Mouse (Mus musculus) granulocyte monocyte progenitor cell, adult 5-6 weeks (primary cell): ENCODE measurements around the gene Lca5. TPM values are rescaled to one million over a fixed set of nuclear protein-coding genes. Genes with fewer than 3 reads are reported as not detected.

Source experiments
- ATAC-seq: replicated peaks from 2 replicates; pipeline ENCODE4 v1.8.0; 2016; ENCODE audit warnings: mild to moderate bottlenecking, moderate TSS enrichment, inconsistent platforms; ENCODE audit not compliant: poor library complexity, severe bottlenecking
- total RNA-seq, 2 experiments: library from RNA; stranded (forward) in 1 of 2; stranded (reverse) in 1 of 2; fragments of 200-712, 200-1000 nt in 1 of 2; fragments of >200 nt in 1 of 2; fragmentation: Nextera tagmentation in 1 of 2; gene quantifications; 2 replicates each; pipeline ENCODE4 v1.2.3; 2014 to 2017

Gene Lca5
- total RNA-seq, 2 experiments from 2014 or later: 0.82 TPM; not detected in 1

DNA sequence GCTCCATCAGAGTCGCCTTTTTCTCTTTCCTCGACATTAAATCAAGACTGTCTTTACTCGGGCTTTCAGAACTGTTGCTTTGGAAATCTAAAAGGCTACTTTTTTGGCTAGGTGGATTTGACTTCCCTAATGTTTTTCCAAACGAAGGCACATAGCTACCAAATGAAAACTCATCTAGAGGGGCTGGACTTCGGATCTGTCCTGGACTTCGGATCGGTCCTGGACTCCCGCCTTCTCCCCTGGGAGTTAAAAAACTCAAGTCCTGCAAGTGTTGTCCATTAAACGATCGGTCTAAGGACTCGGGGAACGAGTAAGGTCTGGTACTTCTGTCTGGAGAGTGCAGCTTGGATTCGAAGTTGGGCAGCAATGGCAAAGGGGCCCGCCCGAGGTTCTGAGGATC lies 45.5 kb downstream of the Lca5 start:
- ATAC-seq: no peak

DNA sequence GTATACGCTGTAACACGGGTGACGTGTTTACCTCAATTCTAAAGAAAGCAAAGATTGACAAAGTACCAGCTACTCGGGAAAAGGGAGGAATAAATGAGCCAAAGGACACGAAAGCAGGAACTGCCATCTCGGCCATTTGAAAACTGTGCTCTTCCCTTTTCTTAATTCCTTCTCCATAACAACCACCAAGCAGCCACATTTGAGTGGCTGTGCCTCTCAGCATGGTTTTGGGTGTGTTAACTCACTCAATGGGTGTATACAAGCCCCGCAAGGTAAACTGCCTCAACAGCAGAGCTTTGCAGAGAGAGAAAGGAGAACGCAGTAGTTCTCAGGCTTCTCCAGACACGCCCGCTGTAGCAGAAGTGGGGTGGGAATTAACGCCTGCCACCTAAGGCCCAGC lies 48.9 kb downstream of the Lca5 start:
- ATAC-seq: peak; percentile 52

DNA sequence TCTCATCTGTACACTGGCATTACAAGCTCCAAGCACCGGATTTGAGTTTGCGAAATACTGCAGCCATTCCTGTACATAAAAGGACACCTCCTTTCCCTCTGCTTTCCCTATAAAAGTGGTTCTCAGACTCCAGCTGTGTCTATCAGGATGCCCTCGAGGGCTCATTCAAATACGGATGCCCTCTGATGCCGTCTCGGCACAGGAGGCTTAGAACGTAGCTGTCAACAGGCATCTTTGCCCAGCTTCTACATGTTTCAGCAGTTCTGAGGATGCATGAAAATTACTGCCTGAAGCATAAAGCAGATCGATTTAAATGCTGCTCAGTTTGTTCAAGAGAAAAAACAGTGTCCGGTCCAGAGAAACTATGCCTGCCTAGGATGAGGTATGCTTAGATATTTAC lies 51.4 kb downstream of the Lca5 start:
- no peak for ATAC-seq

DNA sequence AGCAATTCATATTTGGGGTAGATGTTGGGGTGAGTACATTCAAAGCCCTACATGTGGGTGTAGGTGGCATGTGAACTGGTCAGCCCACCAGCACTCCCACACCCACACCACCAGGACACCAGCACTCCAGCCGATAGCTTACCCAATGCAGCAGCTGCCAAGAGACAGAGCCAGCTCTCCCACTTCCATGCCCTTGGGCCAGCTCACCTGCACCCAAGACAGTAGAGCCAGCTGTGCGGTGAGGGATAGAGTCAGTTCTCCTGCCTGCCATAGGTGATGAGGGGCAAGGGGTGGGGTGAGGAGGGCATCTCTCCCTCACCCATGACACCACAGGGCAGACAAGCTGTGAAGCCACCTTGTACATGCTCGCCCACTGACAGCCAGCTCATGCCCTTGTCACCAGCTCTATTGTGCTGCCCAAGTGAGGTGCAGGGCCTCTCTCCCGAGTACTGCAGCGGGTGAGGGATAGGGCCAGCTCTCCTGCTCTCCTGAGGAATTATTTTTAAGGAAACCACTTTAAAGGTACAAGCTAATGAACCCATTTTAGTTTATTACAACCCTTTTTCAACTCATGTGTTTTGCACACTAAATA lies 54.6 kb downstream of the Lca5 start:
- no peak for ATAC-seq

DNA sequence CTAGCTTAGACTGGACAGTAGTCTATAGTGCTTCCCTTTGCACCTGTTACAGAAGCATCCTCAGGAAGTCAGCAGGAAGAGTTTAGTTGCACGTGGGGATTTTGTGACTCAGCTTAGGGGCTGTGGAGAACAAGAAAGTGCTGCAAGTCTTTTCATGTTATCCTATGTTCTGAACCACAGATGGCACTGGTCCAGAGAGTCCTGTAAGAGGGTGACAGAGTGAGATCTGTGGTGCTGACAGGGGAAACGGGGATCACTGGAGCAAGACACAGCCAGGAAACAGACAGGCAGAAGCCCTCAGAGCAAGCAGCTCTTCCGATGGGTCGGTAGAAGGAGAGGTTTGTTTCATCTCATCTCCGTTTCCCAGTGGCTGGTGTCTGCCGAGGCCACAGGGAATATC lies 55.6 kb downstream of the Lca5 start:
- ATAC-seq: peak; percentile 18; the same call in 1 of the 2 replicates

DNA sequence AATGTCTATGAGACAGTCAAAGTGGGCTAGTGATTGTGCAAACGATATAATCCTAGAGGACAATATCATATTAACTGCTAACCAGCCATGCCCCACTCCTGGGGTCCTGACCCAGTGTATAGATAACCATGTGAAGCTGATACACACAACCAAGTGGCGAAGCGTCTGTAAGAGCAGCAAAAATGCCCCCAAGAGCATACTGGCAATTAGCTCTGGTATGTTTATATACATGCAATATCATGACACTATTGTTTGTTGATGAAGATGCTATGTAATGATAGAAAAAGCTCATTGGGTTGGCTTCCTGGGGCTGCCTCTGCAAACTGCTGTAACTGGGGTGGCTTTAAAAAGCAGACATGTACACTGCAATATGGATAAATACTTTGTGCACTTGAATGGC lies 57.7 kb downstream of the Lca5 start:
- no peak for ATAC-seq

DNA sequence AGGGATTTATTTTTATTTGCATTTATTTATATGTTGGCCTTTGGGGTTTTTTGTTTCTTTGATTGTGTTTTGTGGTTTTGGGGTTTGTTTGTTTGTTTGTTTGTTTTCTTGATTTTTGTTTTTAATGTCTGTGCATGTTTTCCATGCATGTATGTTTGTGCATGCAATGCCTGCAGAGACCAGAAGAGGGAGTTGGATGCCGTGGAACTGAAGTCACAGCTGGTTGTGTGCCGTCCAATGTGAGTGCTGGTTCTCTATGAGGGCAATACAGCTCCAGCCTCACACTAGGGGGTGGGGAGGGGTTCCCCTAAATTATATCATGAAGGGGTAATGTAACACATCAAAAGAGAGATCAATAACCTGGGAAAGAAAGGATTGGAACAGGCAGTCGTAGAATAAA lies 58.2 kb downstream of the Lca5 start:
- peak; percentile 80 for ATAC-seq

DNA sequence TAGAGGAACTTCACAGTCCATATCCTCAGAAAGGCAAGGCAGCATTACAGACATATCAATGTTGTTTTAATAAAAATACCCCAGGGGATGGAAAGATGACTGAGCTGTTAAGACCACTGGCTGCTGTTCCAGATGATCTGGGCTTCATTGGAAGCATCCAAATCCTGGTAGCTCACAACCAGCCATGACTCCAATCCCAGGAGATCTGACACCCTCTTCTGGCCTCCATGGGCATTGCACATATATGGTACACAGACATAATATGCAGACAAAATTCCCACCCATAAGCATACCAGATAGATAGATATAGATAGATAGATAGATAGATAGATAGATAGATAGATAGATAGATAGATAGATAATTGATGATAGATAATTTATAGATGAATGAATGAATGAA lies 59.6 kb downstream of the Lca5 start:
- peak; percentile 54; the same call in 1 of the 2 replicates for ATAC-seq

DNA sequence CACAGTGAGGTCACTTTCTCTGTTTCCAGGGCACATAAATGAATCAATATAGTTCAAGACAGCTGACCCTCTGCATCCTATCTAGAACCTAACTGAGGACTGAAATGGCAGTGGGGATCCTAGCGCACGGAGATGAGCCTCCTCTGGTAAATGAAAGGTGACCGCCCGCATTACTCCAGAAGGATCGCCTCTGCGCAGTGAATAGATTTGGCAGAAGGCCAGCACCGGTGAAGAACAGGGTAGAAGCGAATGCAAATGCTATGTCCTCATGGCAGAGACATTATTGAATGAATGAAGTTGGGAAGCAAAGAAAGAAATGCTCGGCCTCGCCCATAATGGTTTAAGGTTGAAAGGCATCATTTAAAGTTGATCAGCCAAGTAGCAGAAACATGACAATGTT lies 61.3 kb downstream of the Lca5 start:
- ATAC-seq: no peak

DNA sequence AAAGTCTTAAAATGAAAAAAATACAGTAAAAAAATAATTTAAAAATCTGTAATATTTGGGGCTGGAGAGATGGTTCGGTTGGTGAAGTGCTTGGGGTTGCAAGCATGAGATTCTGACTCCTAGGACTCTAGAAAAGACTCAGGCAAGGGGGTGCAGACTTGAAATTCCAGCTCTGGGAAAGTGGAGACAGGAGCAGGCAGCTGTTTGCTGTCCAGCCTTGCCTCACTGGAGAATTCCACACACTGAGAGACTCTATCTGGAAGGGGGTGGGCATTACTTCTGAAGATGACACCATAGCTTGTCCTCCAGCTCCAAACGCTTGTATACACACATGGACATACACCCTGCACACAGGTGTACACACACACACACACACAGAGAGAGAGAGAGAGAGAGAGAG lies 63.8 kb downstream of the Lca5 start:
- ATAC-seq: no peak

DNA sequence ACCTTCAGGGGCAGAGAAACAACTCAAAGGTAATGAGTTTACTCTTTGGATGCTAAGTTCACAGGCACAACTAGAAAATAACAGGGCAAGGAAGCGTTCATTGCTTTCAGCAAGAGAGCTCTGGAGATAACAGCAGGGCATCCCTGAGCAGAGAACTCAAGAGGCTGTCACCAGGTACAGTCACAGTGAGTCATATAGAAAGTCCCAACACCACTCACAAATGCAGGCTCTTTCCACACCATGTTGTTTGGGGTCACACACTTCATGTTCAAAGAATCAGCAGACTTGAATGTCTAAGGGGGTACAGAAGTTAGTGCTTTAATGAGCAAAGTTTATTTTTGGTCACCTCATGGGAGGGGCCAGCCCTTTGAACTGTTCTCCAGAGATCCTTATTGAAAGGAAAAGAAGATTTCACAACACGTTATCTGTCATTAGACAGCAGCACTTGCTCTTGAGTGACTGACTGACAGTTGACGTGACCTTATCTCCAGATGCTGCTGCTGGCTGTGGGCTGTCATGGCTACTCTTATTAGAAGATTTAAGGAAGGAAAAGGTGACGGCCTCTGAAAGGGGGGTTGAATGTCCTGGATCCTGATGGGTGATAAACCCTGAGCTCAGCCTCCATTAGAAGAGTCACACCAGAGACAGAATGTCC lies 65.3 kb downstream of the Lca5 start:
- ATAC-seq: peak; percentile 72

DNA sequence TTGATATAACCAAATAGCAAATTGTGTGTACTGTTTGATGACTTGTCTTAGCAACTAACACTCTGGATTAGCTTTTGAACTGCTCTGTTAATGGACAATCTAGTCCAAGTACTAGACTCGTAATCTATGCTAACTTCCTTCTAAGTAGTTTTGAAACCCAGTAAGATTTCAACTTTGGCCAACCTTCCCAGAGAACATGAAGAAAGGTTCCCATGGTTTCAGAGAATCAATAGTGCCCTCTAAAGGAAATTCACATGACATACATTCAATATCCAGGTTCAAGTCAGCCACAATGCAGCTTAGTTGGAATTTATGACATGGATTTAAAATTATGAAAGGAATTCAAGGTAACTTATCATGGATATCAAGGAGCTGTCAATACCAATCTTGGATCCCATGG lies 70.0 kb downstream of the Lca5 start:
- ATAC-seq: peak; percentile 60; the same call in 1 of the 2 replicates

DNA sequence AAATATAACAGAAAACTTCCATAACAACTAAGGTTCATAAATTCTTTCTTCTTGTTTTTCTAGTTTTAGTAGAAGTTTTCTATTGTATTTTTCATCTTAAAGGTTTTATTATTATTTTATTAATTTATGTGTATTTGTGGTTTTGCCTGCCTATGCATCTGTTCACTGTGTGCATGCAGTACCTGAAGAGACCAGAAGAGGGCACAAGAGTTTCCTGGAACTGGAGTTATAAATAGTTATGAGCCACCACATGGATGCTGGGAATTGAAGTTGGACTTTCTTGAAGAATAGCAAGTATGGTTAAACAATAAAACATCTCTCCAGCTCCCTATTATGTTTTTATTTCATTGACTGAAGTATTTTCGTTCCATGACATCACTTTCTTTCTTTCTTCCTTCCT lies 72.7 kb downstream of the Lca5 start:
- ATAC-seq: no peak; the same call in 1 of the 2 replicates

DNA sequence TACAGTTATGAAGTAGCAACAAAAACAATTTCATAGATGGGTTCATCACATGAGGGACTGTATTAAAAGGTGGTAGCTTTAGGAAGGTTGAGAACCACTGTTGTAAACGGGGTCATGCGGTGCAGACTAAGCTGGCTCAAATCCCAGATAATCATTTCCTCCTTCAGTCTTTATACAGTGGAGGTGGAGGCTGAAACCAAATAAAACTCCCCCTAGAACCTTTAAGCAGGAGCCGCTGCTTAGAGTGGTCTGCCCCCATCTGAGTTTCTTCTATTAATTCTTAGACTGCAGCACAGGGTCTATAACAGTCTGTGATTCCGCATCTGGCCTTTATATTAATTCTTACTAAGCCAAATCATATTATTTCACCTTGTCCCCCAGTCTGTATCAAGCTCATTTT lies 85.1 kb downstream of the Lca5 start:
- ATAC-seq: no peak

DNA sequence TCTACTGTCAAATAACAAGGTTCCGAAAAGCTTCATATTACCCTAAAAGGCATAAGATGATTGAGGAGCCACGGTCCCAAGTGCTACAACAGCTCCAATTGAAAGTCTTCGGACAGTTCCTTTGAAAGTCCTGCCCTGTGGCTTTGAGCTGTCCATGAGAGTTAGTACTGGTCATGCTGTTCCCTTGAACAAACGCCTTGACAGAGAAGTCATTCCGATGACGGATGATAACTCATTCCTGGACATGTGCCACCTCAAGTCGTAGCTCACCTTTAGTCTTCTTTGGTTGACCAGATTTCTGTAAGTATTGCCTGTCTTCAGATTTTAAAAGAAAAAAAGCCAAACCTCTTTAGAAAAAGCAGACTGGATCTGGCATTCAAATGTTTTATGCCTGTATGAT lies 87.6 kb downstream of the Lca5 start:
- no peak for ATAC-seq

DNA sequence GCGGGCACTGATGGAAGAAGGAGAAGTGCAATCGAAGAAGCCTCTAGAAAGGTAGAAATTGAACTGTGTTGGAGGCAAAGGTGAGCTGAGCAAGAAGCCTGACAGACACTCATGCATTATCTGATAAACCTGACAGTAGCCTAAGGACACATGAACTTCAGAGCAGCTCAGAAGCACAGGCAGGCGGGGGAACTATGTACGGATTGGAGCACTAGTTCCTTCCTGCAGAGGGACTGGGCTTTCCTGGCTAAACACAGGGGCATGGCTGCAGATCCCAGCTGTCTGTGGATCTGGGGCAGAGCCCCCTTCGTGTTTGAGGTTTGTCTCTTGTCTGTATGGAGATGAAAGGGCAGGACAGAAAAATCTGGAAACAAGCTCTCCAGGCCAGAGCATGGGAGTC lies 89.8 kb downstream of the Lca5 start:
- no peak for ATAC-seq

DNA sequence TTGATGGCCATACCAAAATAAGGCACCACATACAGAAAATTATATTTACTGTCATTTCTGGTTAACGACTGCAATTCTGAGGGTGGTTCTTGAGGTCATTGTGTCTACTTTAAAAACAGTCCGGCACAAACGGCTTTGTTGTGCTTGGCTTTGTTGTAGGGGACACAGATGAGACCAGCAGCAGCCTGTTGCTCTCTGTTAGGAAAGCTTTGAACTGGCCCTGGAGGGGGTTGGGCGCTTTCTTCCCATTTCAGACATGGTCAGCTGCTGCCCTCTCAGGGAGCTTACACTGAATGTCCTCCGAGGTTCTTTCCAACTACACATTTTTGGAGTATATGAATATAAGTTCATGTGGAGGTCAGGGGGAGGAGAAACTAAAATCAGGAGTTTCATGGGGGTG lies 90.3 kb downstream of the Lca5 start:
- no peak for ATAC-seq

DNA sequence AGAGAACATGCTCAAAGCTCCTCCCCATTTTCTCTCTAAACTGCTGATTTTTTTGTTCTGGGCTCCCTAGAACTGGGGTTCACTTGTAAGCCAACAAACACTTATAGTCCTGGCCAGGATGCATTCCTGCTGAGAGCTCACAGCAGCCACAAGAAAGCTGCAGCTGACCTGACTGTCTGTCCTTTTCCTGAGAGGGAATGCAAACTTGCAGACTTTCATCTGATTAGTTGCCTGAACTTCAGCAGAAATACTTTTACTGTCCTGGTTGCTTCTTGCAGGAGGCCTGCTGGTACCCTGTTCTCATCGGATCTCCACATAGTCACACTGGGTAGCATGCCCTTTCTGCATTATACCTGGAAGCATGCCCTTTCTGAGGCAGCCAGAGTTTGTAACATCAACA lies 91.0 kb downstream of the Lca5 start:
- no peak for ATAC-seq

DNA sequence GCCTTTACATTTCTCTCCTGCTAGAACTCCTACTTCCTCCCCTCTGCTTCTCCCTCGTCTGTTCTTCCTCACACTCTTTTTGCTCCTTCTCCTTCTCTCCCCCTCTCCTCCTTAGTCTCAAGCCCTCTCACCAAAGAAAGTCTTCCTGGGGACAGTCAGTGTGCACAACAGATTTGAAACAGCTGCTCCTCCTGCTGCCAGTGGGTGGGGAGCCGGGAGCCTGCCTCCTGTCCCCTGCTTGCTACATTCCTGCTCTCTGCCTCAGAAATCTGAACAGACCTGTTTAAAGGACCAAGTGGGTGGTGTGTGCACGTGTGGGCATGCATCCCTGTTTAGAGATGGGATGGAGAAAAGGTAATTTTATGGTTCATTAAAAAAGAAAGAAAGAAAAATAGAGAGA lies 91.4 kb downstream of the Lca5 start:
- ATAC-seq: no peak

DNA sequence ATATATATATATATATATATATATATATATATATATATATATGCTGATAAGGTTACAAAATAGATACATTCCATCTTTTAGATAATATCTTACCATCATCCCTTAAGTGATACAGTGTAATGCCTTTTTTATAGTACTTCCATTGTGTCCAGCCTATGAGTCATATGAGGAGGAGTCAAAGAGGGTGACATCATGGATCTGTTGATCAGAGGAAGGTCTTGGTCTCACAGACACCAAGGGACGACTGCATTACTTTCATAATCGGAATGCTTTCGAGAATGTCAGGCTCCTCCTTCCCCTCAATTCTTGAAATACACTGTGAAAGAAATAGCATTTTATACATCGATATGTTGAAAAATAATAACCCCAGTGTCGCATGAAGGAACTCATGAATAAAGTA lies 93.4 kb downstream of the Lca5 start:
- no peak for ATAC-seq

DNA sequence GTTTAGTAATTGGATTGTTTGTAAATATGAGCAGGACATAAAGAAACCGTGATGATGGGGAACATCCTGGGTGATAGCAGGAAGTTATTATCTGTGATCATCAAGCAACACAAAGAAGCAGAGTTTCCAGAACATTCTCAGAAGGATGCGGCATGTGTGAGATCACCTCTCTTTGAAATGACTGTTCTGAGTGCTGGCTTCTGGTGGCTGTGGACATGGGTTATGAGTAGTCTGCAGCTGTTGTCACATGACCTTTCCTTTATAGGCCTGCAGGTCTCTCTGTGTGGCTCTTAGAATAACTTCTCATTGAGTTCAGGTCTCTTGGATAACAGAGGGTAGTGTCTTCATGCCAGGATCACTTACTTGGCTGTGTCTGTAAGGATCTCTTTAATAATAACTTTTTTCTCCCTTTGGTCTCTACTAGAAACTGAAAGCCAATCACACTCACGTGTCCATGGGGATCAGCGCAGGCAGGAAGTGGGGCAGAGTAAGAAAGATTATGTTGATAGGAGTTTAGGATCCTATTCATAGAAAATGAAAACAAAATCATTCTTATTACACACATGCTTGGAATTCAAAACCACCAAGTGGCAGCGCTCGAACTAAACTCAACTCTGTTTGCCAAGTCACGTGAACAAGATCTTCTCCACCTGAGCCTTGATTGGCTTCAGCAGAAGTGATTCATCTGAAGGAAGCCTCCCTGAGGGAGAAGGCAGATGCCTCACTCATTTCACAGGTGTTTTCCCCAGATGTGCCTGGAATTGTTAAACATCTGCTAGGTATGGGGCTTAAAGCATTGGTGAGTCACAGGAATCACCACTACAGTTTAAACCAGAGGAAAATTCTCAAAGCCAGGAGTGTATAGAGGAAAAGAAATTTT lies 98.2 kb downstream of the Lca5 start:
- ATAC-seq: no peak; the same call in 1 of the 2 replicates
